Mouse (Mus musculus) spleen, postnatal 36 days (tissue): ENCODE data around the gene Mrps11.

ENCODE experiments used
- DNase-seq, 2 experiments: peaks; one replicate each; pipeline ENCODE4 v3.0.0; 2022; ENCODE audit warnings: low spot score in 2 of 2, mixed read lengths in 1 of 2

Gene Mrps11

GRCm38 (mm10) chr7:78793895-78794570 lies 11.1 kb downstream of the Mrps11 start:
- DNase-seq = no peak

GRCm38 (mm10) chr7:78794571-78795092 lies 11.7 kb downstream of the Mrps11 start:
- DNase-seq = no peak

- DNase-seq = no peak
Measured at GRCm38 (mm10) chr7:78796624-78797023, 13.7 kb downstream of the Mrps11 start.

- no peak for DNase-seq
Measured at GRCm38 (mm10) chr7:78797843-78798455, 15.0 kb downstream of the Mrps11 start.

- peak; percentile 16 to 45 for DNase-seq
Measured at GRCm38 (mm10) chr7:78799730-78800496, 17.0 kb downstream of the Mrps11 start.

GRCm38 (mm10) chr7:78803841-78804240 lies 20.9 kb downstream of the Mrps11 start:
- peak in 1 of 2 experiments; percentile 7 for DNase-seq

- DNase-seq = no peak
Measured at GRCm38 (mm10) chr7:78807192-78807591, 24.3 kb downstream of the Mrps11 start.

- no peak for DNase-seq
Measured at GRCm38 (mm10) chr7:78813791-78814190, 30.9 kb downstream of the Mrps11 start.

GRCm38 (mm10) chr7:78814766-78815165 lies 31.8 kb downstream of the Mrps11 start:
- DNase-seq = no peak

- DNase-seq = no peak
Measured at GRCm38 (mm10) chr7:78818336-78818735, 35.4 kb downstream of the Mrps11 start.

- no peak for DNase-seq
Measured at GRCm38 (mm10) chr7:78826682-78827385, 43.9 kb downstream of the Mrps11 start.

- no peak for DNase-seq
Measured at GRCm38 (mm10) chr7:78827749-78828362, 44.9 kb downstream of the Mrps11 start.

GRCm38 (mm10) chr7:78835656-78836055 lies 52.7 kb downstream of the Mrps11 start:
- no peak for DNase-seq

GRCm38 (mm10) chr7:78837250-78837649 lies 54.3 kb downstream of the Mrps11 start:
- DNase-seq = no peak

GRCm38 (mm10) chr7:78841601-78842000 lies 58.7 kb downstream of the Mrps11 start:
- no peak for DNase-seq
